Mouse (Mus musculus) olfactory bulb, adult 2 months (tissue): ENCODE data around the gene Srp68.

Experiments
- CTCF ChIP-seq: fragments of 200-500 bp; IDR thresholded peaks from 2 replicates; pipeline ENCODE4 v1.5.1; 2012; ENCODE audit warnings: low read depth, mild to moderate bottlenecking, low read length, moderate library complexity; ENCODE audit not compliant: insufficient read depth
- POLR2A ChIP-seq: fragments of 200-500 bp; IDR thresholded peaks from 2 replicates; pipeline ENCODE4 v1.6.1; 2012; ENCODE audit warnings: mild to moderate bottlenecking, low read depth, low read length, moderate library complexity; ENCODE audit not compliant: insufficient read depth

DNA sequence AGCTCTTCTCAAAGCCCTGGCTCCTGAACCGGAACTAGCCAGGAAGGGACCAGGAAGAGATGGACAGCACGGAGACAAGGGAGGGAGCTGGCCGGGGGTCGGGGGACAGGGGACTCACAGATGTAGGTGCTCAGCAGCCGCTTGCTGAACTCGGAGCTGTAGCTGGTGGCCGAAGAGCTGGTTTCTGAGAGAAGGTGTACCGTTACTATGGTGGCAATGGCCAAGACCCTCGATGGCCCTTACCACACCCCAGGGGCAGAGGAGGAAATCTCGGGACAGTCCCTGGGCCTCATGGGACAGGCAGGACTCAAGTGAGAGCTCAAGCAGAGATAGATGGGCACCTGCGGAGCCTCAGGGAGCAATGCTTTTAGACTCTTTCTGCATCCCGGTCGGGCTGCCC is 18.4 kb upstream of the Srp68 start:
- TF ChIP-seq POLR2A (no peak), CTCF (no peak)
